Mouse (Mus musculus): ENCODE results near the gene Cadm1.

Gene Cadm1

GRCm38 (mm10) chr9:47856311-47856710, 326.3 kb downstream of the Cadm1 start:
- no peak for DNase-seq (ENCODE audit: low read depth in 1 of 2, low spot score in 2 of 2)

GRCm38 (mm10) chr9:47857235-47857634, 327.3 kb downstream of the Cadm1 start:
- DNase-seq (ENCODE audit: low read depth in 1 of 2, low spot score in 2 of 2), result no peak

- DNase-seq (ENCODE audit: low read depth in 1 of 2, low spot score in 2 of 2), result no peak
Measured at GRCm38 (mm10) chr9:47858134-47858533, 328.2 kb downstream of the Cadm1 start.

- DNase-seq (ENCODE audit: low read depth in 1 of 2, low spot score in 2 of 2), result no peak
Measured at GRCm38 (mm10) chr9:47858778-47859395, 328.9 kb downstream of the Cadm1 start.

GRCm38 (mm10) chr9:47860994-47861393, 331.0 kb downstream of the Cadm1 start:
- DNase-seq (ENCODE audit: low read depth in 1 of 2, low spot score in 2 of 2), result no peak

- DNase-seq (ENCODE audit: low read depth in 1 of 2, low spot score in 2 of 2), result no peak
Measured at GRCm38 (mm10) chr9:47861783-47862182, 331.8 kb downstream of the Cadm1 start.

GRCm38 (mm10) chr9:47866001-47866400, 336.0 kb downstream of the Cadm1 start:
- no peak for DNase-seq (ENCODE audit: low read depth in 1 of 2, low spot score in 2 of 2)

GRCm38 (mm10) chr9:47867474-47867873, 337.5 kb downstream of the Cadm1 start:
- no peak for DNase-seq (ENCODE audit: low read depth in 1 of 2, low spot score in 2 of 2)

GRCm38 (mm10) chr9:47869661-47870060, 339.7 kb downstream of the Cadm1 start:
- no peak for DNase-seq (ENCODE audit: low read depth in 1 of 2, low spot score in 2 of 2)

- no peak for DNase-seq (ENCODE audit: low read depth in 1 of 2, low spot score in 2 of 2)
Measured at GRCm38 (mm10) chr9:47876557-47877206, 346.7 kb downstream of the Cadm1 start.

GRCm38 (mm10) chr9:47880171-47880570, 350.2 kb downstream of the Cadm1 start:
- DNase-seq (ENCODE audit: low read depth in 1 of 2, low spot score in 2 of 2), result no peak

- DNase-seq (ENCODE audit: low read depth in 1 of 2, low spot score in 2 of 2), result no peak
Measured at GRCm38 (mm10) chr9:47882372-47882771, 352.4 kb downstream of the Cadm1 start.

GRCm38 (mm10) chr9:47891721-47892120, 361.7 kb downstream of the Cadm1 start:
- no peak for DNase-seq (ENCODE audit: low read depth in 1 of 2, low spot score in 2 of 2)

- DNase-seq (ENCODE audit: low read depth in 1 of 2, low spot score in 2 of 2), result no peak
Measured at GRCm38 (mm10) chr9:47892995-47893394, 363.0 kb downstream of the Cadm1 start.

GRCm38 (mm10) chr9:47894096-47894495, 364.1 kb downstream of the Cadm1 start:
- DNase-seq (ENCODE audit: low read depth in 1 of 2, low spot score in 2 of 2), result no peak

- DNase-seq (ENCODE audit: low read depth in 1 of 2, low spot score in 2 of 2), result no peak
Measured at GRCm38 (mm10) chr9:47894661-47895060, 364.7 kb downstream of the Cadm1 start.

GRCm38 (mm10) chr9:47895121-47895520, 365.1 kb downstream of the Cadm1 start:
- DNase-seq (ENCODE audit: low read depth in 1 of 2, low spot score in 2 of 2), result no peak

- DNase-seq (ENCODE audit: low read depth in 1 of 2, low spot score in 2 of 2), result no peak
Measured at GRCm38 (mm10) chr9:47900734-47901133, 370.8 kb downstream of the Cadm1 start.

GRCm38 (mm10) chr9:47903661-47904060, 373.7 kb downstream of the Cadm1 start:
- no peak for DNase-seq (ENCODE audit: low read depth in 1 of 2, low spot score in 2 of 2)

GRCm38 (mm10) chr9:47904339-47904922, 374.5 kb downstream of the Cadm1 start:
- DNase-seq (ENCODE audit: low read depth in 1 of 2, low spot score in 2 of 2), result no peak

GRCm38 (mm10) chr9:47906521-47906920, 376.5 kb downstream of the Cadm1 start:
- DNase-seq (ENCODE audit: low read depth in 1 of 2, low spot score in 2 of 2), result no peak

All from monocyte, adult 2 months (primary cell).